Mouse (Mus musculus) left cerebral cortex, postnatal 14 days (tissue): ENCODE measurements around the gene Actl7a. TPM values are rescaled to one million over a fixed set of nuclear protein-coding genes. Genes with fewer than 3 reads are reported as not detected.

Source experiments
- DNase-seq, 2 experiments: peaks; one replicate each; pipeline ENCODE4 v3.0.0; 2021 to 2022; ENCODE audit warnings: low spot score in 2 of 2, mixed read lengths in 1 of 2
- intact Hi-C: fragments of 180-260 bp; cut with DNase I; formaldehyde crosslinking; loops from one replicate; pipeline ENCODE4 v1.15.1; 2025
- total RNA-seq, 2 experiments: library from RNA; stranded (reverse); gene quantifications; 2 replicates each; pipeline ENCODE4 v1.2.3; 2021

Gene Actl7a
- total RNA-seq, 2 experiments from 2014 or later, result not detected

DNA sequence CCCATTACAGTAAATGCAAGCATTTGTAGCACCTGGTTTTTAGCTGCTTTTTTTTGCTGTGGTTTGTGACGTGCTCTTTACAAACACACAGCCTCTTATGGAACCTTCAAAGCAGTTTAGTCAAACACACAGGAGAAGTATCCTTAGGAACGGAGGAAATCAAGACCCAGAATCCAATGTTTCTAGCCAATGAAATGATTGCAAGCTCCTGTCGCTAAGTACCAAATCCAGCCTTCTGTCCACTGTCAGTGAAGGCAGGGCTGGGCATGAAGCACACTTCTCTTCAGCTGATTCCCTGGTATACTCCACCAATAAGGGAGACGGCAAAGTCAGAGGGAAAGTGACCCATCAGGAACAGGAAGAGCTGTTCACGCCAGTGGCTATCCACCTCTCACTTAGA, 12.8 kb downstream of the Actl7a start:
- intact Hi-C loops, result no loop called here
- no peak for DNase-seq

GRCm38 (mm10) chr4:56756966-56757600, 13.9 kb downstream of the Actl7a start:
- DNase-seq, result no peak
- intact Hi-C loops, result no loop called here

DNA sequence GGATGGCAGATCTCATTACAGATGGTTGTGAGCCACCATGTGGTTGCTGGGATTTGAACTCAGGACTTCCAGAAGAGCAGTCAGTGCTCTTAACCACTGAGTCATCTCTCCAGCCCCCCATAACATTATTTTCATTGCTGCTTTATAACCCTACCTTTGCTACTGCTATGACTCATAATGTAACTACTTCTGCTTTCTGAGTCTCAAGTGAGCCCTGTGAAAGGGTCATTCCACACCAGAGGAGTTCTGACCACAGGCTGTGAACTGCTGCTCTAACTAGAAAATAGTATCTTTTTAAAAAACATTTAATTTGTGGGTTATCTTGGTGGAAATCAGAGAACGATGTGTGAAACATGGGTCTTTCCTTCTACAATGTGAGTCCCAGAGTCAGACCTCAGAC, 14.5 kb downstream of the Actl7a start:
- intact Hi-C loops, result no loop called here
- no peak for DNase-seq

- intact Hi-C loops, result no loop called here
- peak in 1 of 2 experiments; percentile 38 for DNase-seq
These were observed 24.7 kb downstream of the Actl7a start for GRCm38 (mm10) chr4:56767861-56768284.

DNA sequence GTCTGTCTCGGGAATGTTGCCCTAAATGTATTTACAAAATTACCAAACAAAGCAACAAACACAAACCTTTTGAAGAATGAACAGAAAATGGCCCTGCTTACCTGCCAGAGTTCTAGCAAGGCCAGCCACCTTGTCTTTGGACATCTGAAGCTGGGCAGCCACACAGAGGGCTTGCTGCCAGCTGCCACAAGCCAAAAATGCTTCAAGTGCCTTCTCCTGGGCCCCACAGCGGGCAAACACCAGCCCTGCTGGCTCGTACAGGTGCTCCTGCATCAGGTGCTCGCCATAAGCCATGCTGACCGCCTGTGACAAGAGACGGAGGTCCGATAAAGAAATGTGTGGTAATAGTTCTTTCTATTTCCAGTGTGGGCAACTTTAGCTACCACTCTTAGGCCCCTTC, 25.7 kb downstream of the Actl7a start:
- intact Hi-C loops, result no loop called here
- DNase-seq, result no peak

DNA sequence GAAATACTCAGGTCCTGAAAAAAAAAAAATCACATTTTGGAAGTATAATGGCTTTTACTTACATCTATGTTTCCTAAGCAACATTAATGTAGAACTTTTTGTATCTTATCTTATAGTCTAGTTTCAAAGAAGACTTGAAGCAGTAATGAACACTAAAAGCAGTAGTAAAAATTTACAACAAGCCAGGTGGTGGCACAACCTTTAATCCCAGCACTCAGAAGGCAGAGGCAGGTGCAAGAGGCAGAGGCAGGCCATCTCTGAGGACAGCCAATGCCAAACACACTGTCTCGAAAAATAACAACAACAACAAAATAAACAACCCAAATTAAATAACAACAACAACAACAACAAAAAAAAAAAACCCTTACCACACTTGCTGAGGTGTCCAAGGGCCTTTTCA, 27.9 kb downstream of the Actl7a start:
- no peak for DNase-seq
- intact Hi-C loops, result no loop called here

DNA sequence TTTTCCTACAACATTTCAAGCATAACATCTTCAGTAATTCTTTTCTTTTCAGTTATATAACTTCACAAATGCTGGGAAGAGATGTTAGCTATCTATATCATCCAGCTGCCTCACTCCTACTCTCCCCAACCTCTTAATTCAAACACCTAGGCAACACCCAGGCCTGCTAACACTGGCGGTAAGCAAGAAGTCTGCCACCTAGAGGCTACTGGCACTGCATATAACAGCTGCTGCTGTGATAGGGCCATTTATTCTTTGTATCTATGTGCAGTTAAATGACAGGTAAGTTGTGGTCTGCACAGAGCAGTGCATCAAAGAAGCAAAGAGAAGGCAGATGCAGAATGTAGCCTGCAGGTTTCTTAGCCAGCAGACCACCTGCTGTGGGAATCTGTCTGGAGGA, 48.2 kb downstream of the Actl7a start:
- peak; percentile 30 to 48 for DNase-seq

More for the DNA sequence above, 48.2 kb downstream of the Actl7a start:
- intact Hi-C loops, result no loop called here

Other genes with a start within 250 kb of the Actl7a start
- not detected for gene Gm26657, start 3.3 kb upstream of the Actl7a start, total RNA-seq
- under 1 TPM in 1 of 2 experiments, not detected in 1; 0.24 TPM for gene Actl7b, start 2.0 kb upstream of the Actl7a start, total RNA-seq
- gene Elp1, start 58.9 kb downstream of the Actl7a start, total RNA-seq, result 10 to 100 TPM; 70.2 to 74.4 TPM
- 10 to 100 TPM; 21.4 to 22.7 TPM for gene Fam206a, start 58.9 kb downstream of the Actl7a start, total RNA-seq
- gene Ctnnal1, start 121.8 kb downstream of the Actl7a start, total RNA-seq, result 10 to 100 TPM; 15.0 to 16.0 TPM
- 10 to 100 TPM; 35.3 to 39.3 TPM for gene Tmem245, start 204.0 kb downstream of the Actl7a start, total RNA-seq
- gene Frrs1l, start 247.0 kb downstream of the Actl7a start, total RNA-seq, result 100 to 1,000 TPM; 153 to 170 TPM